18 mouse cellular contexts compared by ENCODE assay signal in the genomic region with DNA sequence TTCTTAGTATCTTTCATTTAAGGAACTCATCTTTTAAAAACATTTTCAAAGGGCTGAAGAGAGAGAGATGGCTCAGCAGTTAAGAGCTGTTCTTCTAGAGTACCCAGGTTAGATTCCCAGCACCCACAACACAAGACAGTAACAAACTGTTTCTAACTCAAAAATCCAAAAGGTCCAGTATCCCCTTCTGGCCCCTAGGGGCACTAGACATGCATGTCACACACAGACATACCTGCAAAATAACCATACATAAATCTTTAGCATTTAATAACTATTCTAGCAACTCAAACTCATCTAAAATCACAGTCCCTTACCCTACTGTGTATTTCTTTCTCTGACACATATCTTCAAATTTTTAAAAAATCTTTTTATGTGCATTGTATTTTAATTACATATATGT. TPM values are rescaled to one million over a fixed set of nuclear protein-coding genes. Genes with fewer than 3 reads are reported as not detected.
DNase-seq lines count a peak whose midpoint lies in the region; ATAC-seq and TF ChIP-seq lines count a peak whose summit lies in the region.
"Had no signal": no experiment of that assay in that cellular context is flagged by ENCODE, and none has a peak within 500 bp of the region (broad histone marks: within the 10 kb centered on the region; RNA-seq: fewer than 3 reads in every experiment).

No protein-coding gene starts in this region.

- ATAC-seq in hindbrain, postnatal 0 days = no peak
- ATAC-seq in hindbrain, embryonic 16.5 days = no peak
- ATAC-seq in erythroblast, adult 5-6 weeks (replicated peaks; ENCODE audit: low FRiP score, poor library complexity, severe bottlenecking) = no peak
- ATAC-seq: intestine, embryonic 15.5 days; midbrain, embryonic 16.5 days had no signal

- H3K27me3 ChIP-seq in hindbrain, postnatal 0 days (ENCODE audit: insufficient read depth, low read length) = no peaks in the 10 kb centered on the region
- H3K27me3 ChIP-seq in hindbrain, embryonic 16.5 days (replicated peaks; ENCODE audit: control insufficient read depth, insufficient read depth, low read length) = no peaks in the 10 kb centered on the region
- no peaks in the 10 kb centered on the region for H3K27me3 ChIP-seq in thymus, adult 2 months (ENCODE audit: control insufficient read depth, insufficient read depth, low read length)
- H3K27me3 ChIP-seq: embryonic facial prominence, embryonic 13.5 days; intestine, embryonic 15.5 days; neural tube, embryonic 13.5 days had no signal

- peak; percentile 40 for TF ChIP-seq CTCF in hindbrain, postnatal 0 days (IDR thresholded peaks at IDR 0.05; ENCODE audit: low read depth)
- no peak for TF ChIP-seq CTCF in thymus, adult 2 months (IDR thresholded peaks at IDR 0.05; ENCODE audit: borderline replicate concordance, control insufficient read depth, extremely low read depth, insufficient read depth, low read length, poor library complexity)

- peaks cover 3% of the 10 kb centered on the region; the same call in 1 of the 2 replicates for H3K4me1 ChIP-seq in hindbrain, postnatal 0 days (ENCODE audit: insufficient read depth, low read length)
- H3K4me1 ChIP-seq in hindbrain, embryonic 16.5 days (ENCODE audit: control insufficient read depth, insufficient read depth, low read depth, low read length) = peaks cover 8% of the 10 kb centered on the region
- H3K4me1 ChIP-seq in thymus, adult 2 months (replicated peaks; ENCODE audit: control insufficient read depth, insufficient read depth, low read length) = peaks cover 3% of the 10 kb centered on the region

- DNase-seq in hindbrain, postnatal 0 days (ENCODE audit: low spot score) = peak; percentile 14
- peak; percentile 30 for DNase-seq in thymus, postnatal 0 days (ENCODE audit: low spot score)
- DNase-seq in thymus, adult 2 months = no peak
- peak; percentile 42 for DNase-seq in R1 (ENCODE audit: low read depth, low spot score)
- no peak for DNase-seq in urinary bladder, postnatal 14 days (ENCODE audit: low spot score)
- DNase-seq: cerebellum, adult 18-20 months; heart, postnatal 36 days; kidney, postnatal 25 days; retina, postnatal 1 day had no signal

- no peak overlapping the region for H3K27ac ChIP-seq in hindbrain, postnatal 0 days
- no peak overlapping the region for H3K27ac ChIP-seq in hindbrain, embryonic 16.5 days (ENCODE audit: low read depth, low read length)
- H3K27ac ChIP-seq in thymus, adult 2 months (ENCODE audit: control insufficient read depth, insufficient read depth, low read length) = no peak overlapping the region
- H3K27ac ChIP-seq: embryonic facial prominence, embryonic 13.5 days; forebrain, embryonic 12.5 days; intestine, embryonic 15.5 days; limb, embryonic 10.5 days; neural tube, embryonic 13.5 days had no signal

- H3K36me3 ChIP-seq in hindbrain, postnatal 0 days (ENCODE audit: insufficient read depth, low read length) = peaks cover 17% of the 10 kb centered on the region; the same call in 1 of the 2 replicates
- H3K36me3 ChIP-seq in hindbrain, embryonic 16.5 days (ENCODE audit: control insufficient read depth, insufficient read depth, low read length) = peaks cover 12% of the 10 kb centered on the region
- peaks cover 5% of the 10 kb centered on the region for H3K36me3 ChIP-seq in thymus, adult 2 months (ENCODE audit: control insufficient read depth, insufficient read depth, low read length)

- no peak overlapping the region for H3K4me2 ChIP-seq in hindbrain, postnatal 0 days (ENCODE audit: low read depth, low read length)
- no peak overlapping the region for H3K4me2 ChIP-seq in hindbrain, embryonic 16.5 days (ENCODE audit: low read length)

- H3K9me3 ChIP-seq in hindbrain, postnatal 0 days (ENCODE audit: low read length) = no peaks in the 10 kb centered on the region
- no peaks in the 10 kb centered on the region for H3K9me3 ChIP-seq in hindbrain, embryonic 16.5 days (ENCODE audit: control insufficient read depth, low read length)
- H3K9me3 ChIP-seq: embryonic facial prominence, embryonic 13.5 days; forebrain, embryonic 12.5 days; intestine, embryonic 15.5 days; limb, embryonic 10.5 days; neural tube, embryonic 13.5 days had no signal

- no peak overlapping the region for H3K9ac ChIP-seq in hindbrain, postnatal 0 days (replicated peaks; ENCODE audit: low read length)
- no peak overlapping the region for H3K9ac ChIP-seq in hindbrain, embryonic 16.5 days (ENCODE audit: low read depth, low read length)
- H3K9ac ChIP-seq: embryonic facial prominence, embryonic 13.5 days; forebrain, embryonic 12.5 days; intestine, embryonic 15.5 days; neural tube, embryonic 13.5 days had no signal

- no peak for TF ChIP-seq POLR2A in thymus, adult 2 months (IDR thresholded peaks at IDR 0.05; ENCODE audit: control insufficient read depth, extremely low read depth, insufficient read depth, low read length, poor library complexity)

- no peak overlapping the region for H3K4me3 ChIP-seq in hindbrain, postnatal 0 days (ENCODE audit: low read length)
- no peak overlapping the region for H3K4me3 ChIP-seq in hindbrain, embryonic 16.5 days (ENCODE audit: low read length)
- H3K4me3 ChIP-seq in thymus, adult 2 months (ENCODE audit: control insufficient read depth, insufficient read depth, low read length) = no peak overlapping the region
- H3K4me3 ChIP-seq: forebrain, embryonic 12.5 days; intestine, embryonic 15.5 days had no signal

RNA-seq across cellular contexts. Expression of gene Tspo, which starts 9.6 kb away (rescaled TPM):
- 5.0 and 9.6 TPM in 2 replicates for total RNA-seq in hindbrain, postnatal 0 days (2014; rRNA removed)
- polyA plus RNA-seq in hindbrain, postnatal 0 days (2015; fragmentation: Nextera tagmentation; extraction: Ambion mirVana) = 17.1 and 17.3 TPM in 2 replicates
- polyA plus RNA-seq in hindbrain, embryonic 16.5 days (2015; fragmentation: Nextera tagmentation; extraction: Ambion mirVana) = 11.5 and 12.7 TPM in 2 replicates
- 295 and 320 TPM in 2 replicates for polyA plus RNA-seq in thymus, postnatal 0 days (2015; fragmentation: Nextera tagmentation; extraction: Ambion mirVana)
- 465 and 584 TPM in 2 replicates for polyA plus RNA-seq in thymus, adult 2 months (2012; rRNA removed)
- total RNA-seq in erythroblast, adult 5-6 weeks (2015; ENCODE audit: low replicate concordance) = 51.5 and 85.9 TPM in 2 replicates
- total RNA-seq in erythroblast, adult 5-6 weeks (2017; ENCODE audit: low replicate concordance) = 51.9 and 74.4 TPM in 2 replicates

RNA-seq across cellular contexts. Expression of gene Mcat, which starts 9.8 kb away (rescaled TPM):
- 50.1 and 54.2 TPM in 2 replicates for total RNA-seq in hindbrain, postnatal 0 days (2014; rRNA removed)
- 35.2 and 36.9 TPM in 2 replicates for polyA plus RNA-seq in hindbrain, postnatal 0 days (2015; fragmentation: Nextera tagmentation; extraction: Ambion mirVana)
- 29.4 and 32.7 TPM in 2 replicates for polyA plus RNA-seq in hindbrain, embryonic 16.5 days (2015; fragmentation: Nextera tagmentation; extraction: Ambion mirVana)
- 30.9 and 34.4 TPM in 2 replicates for polyA plus RNA-seq in thymus, postnatal 0 days (2015; fragmentation: Nextera tagmentation; extraction: Ambion mirVana)
- polyA plus RNA-seq in thymus, adult 2 months (2012; rRNA removed) = 31.9 and 39.9 TPM in 2 replicates
- 0.38 TPM in 1 of 2 replicates, not detected in the other for total RNA-seq in erythroblast, adult 5-6 weeks (2015; ENCODE audit: low replicate concordance)
- total RNA-seq in erythroblast, adult 5-6 weeks (2017; ENCODE audit: low replicate concordance) = 3.1 and 4.3 TPM in 2 replicates

RNA-seq across cellular contexts. Expression of gene Bik, which starts 27.2 kb away (rescaled TPM):
- 0.16 and 0.97 TPM in 2 replicates for total RNA-seq in hindbrain, postnatal 0 days (2014; rRNA removed)
- polyA plus RNA-seq in hindbrain, postnatal 0 days (2015; fragmentation: Nextera tagmentation; extraction: Ambion mirVana) = 0.68 and 1.3 TPM in 2 replicates
- polyA plus RNA-seq in hindbrain, embryonic 16.5 days (2015; fragmentation: Nextera tagmentation; extraction: Ambion mirVana) = 0.29 and 0.65 TPM in 2 replicates
- 3.9 and 4.3 TPM in 2 replicates for polyA plus RNA-seq in thymus, postnatal 0 days (2015; fragmentation: Nextera tagmentation; extraction: Ambion mirVana)
- 11.0 and 14.7 TPM in 2 replicates for polyA plus RNA-seq in thymus, adult 2 months (2012; rRNA removed)
- total RNA-seq in erythroblast, adult 5-6 weeks (2015; ENCODE audit: low replicate concordance) = not detected in 2 replicates
- total RNA-seq in erythroblast, adult 5-6 weeks (2017; ENCODE audit: low replicate concordance) = 0.84 TPM in 1 of 2 replicates, not detected in the other
- total RNA-seq: layer of hippocampus, postnatal 25 days had no signal

RNA-seq across cellular contexts. Expression of gene Ttll12, which starts 41.1 kb away (rescaled TPM):
- 56.9 and 60.6 TPM in 2 replicates for total RNA-seq in hindbrain, postnatal 0 days (2014; rRNA removed)
- 31.3 and 32.6 TPM in 2 replicates for polyA plus RNA-seq in hindbrain, postnatal 0 days (2015; fragmentation: Nextera tagmentation; extraction: Ambion mirVana)
- 42.6 and 49.6 TPM in 2 replicates for polyA plus RNA-seq in hindbrain, embryonic 16.5 days (2015; fragmentation: Nextera tagmentation; extraction: Ambion mirVana)
- 39.1 and 39.2 TPM in 2 replicates for polyA plus RNA-seq in thymus, postnatal 0 days (2015; fragmentation: Nextera tagmentation; extraction: Ambion mirVana)
- 105 and 119 TPM in 2 replicates for polyA plus RNA-seq in thymus, adult 2 months (2012; rRNA removed)
- total RNA-seq in erythroblast, adult 5-6 weeks (2015; ENCODE audit: low replicate concordance) = 9.4 and 16.1 TPM in 2 replicates
- total RNA-seq in erythroblast, adult 5-6 weeks (2017; ENCODE audit: low replicate concordance) = 5.9 and 9.8 TPM in 2 replicates

RNA-seq across cellular contexts. Expression of gene Ttll1, which starts 43.1 kb away (rescaled TPM):
- total RNA-seq in hindbrain, postnatal 0 days (2014; rRNA removed) = 36.2 and 39.2 TPM in 2 replicates
- polyA plus RNA-seq in hindbrain, postnatal 0 days (2015; fragmentation: Nextera tagmentation; extraction: Ambion mirVana) = 91.9 and 104 TPM in 2 replicates
- polyA plus RNA-seq in hindbrain, embryonic 16.5 days (2015; fragmentation: Nextera tagmentation; extraction: Ambion mirVana) = 119 and 127 TPM in 2 replicates
- 8.9 and 11.8 TPM in 2 replicates for polyA plus RNA-seq in thymus, postnatal 0 days (2015; fragmentation: Nextera tagmentation; extraction: Ambion mirVana)
- polyA plus RNA-seq in thymus, adult 2 months (2012; rRNA removed) = 9.7 and 10.9 TPM in 2 replicates
- 8.4 and 8.5 TPM in 2 replicates for total RNA-seq in erythroblast, adult 5-6 weeks (2015; ENCODE audit: low replicate concordance)
- total RNA-seq in erythroblast, adult 5-6 weeks (2017; ENCODE audit: low replicate concordance) = 1.8 and 8.3 TPM in 2 replicates

Comparison
In these comparisons a context has a peak if more than half of its experiments do, and no peak if none do; other contexts are left out.
1. DNase-seq: peak in hindbrain, postnatal 0 days (single experiment), thymus, postnatal 0 days (single experiment) and R1 (single experiment); none in thymus, adult 2 months (single experiment) and urinary bladder, postnatal 14 days (single experiment).
2. RNA of gene Tspo, which starts 9.6 kb away (polyA plus RNA-seq): 465 to 584 TPM in thymus, adult 2 months and 295 to 320 TPM in thymus, postnatal 0 days; 17.1 to 17.3 TPM in hindbrain, postnatal 0 days and 11.5 to 12.7 TPM in hindbrain, embryonic 16.5 days; every median in the first group is over 10 times any median in the second.